Mouse (Mus musculus) hindbrain, embryonic 14.5 days (tissue): ENCODE data around the gene Tmem50b. TPM values are rescaled to one million over a fixed set of nuclear protein-coding genes. Genes with fewer than 3 reads are reported as not detected.

Experiments used
- ATAC-seq: fragments of 200-750 bp; cut with Nextera tagmentation; 2 replicates; pipeline ENCODE4 v1.8.0; 2017; ENCODE audit warnings: moderate number of reproducible peaks, mild to moderate bottlenecking, moderate TSS enrichment, moderate library complexity; ENCODE audit not compliant: low FRiP score
- DNase-seq: peaks from one replicate; pipeline ENCODE4 v3.0.0-alpha.2; 2015; ENCODE audit warnings: low spot score
- H3K27ac ChIP-seq: fragments of 300-500 bp; sonication (generic); 2 replicates; pipeline ENCODE4 v1.5.1; 2014; ENCODE audit warnings: mild to moderate bottlenecking, moderate library complexity
- H3K27me3 ChIP-seq: fragments of 300-500 bp; sonication (generic); 2 replicates; pipeline ENCODE4 v1.6.1; 2014; ENCODE audit warnings: mild to moderate bottlenecking, low read length, mixed read lengths; ENCODE audit not compliant: control insufficient read depth, insufficient read depth
- H3K36me3 ChIP-seq: fragments of 300-500 bp; sonication (generic); replicated peaks from 2 replicates; pipeline ENCODE4 v1.6.1; 2014; ENCODE audit not compliant: control insufficient read depth, insufficient read depth
- H3K4me1 ChIP-seq: fragments of 300-500 bp; sonication (generic); replicated peaks from 2 replicates; pipeline ENCODE4 v1.6.1; 2014; ENCODE audit warnings: antibody characterized with exemption, low read length, mixed read lengths; ENCODE audit not compliant: control insufficient read depth, insufficient read depth
- H3K4me2 ChIP-seq: fragments of 300-500 bp; sonication (generic); replicated peaks from 2 replicates; pipeline ENCODE4 v1.6.1; 2014; ENCODE audit warnings: mild to moderate bottlenecking, moderate library complexity
- H3K4me3 ChIP-seq: fragments of 300-500 bp; sonication (generic); replicated peaks from 2 replicates; pipeline ENCODE4 v1.5.1; 2014; ENCODE audit warnings: mild to moderate bottlenecking, low read length
- H3K9ac ChIP-seq: fragments of 300-500 bp; sonication (generic); 2 replicates; pipeline ENCODE4 v1.6.1; 2014
- H3K9me3 ChIP-seq: fragments of 300-500 bp; sonication (generic); 2 replicates; pipeline ENCODE4 v1.6.1; 2016; ENCODE audit warnings: low read length; ENCODE audit not compliant: control insufficient read depth
- WGBS: fragments of 180-500 bp; shearing (Covaris S2); extraction: QIAGEN DNeasy Blood & Tissue Kit; methylation state at CpG from one replicate; pipeline ENCODE4 v1.1.7; 2014; 5-methylcytosine and 5-hydroxymethylcytosine counted together
- polyA plus RNA-seq: library from polyadenylated mRNA; unstranded; fragments of >200 nt; fragmentation: Nextera tagmentation; extraction: Ambion mirVana; gene quantifications from 2 replicates; pipeline ENCODE4 v1.2.1, GENCODE M21; 2014

Tmem50b gene
- polyA plus RNA-seq, 1 experiment from 2014 or later: 106 TPM

- Histone ChIP-seq H3K4me3 (no peak overlapping the region), H3K36me3 (peaks cover 90% of the 10 kb centered on the region), H3K27ac (no peak overlapping the region), H3K9ac (no peak overlapping the region), H3K9me3 (no peaks in the 10 kb centered on the region), H3K27me3 (no peaks in the 10 kb centered on the region), H3K4me1 (no peaks in the 10 kb centered on the region), H3K4me2 (no peak overlapping the region)
- no peak for ATAC-seq
- WGBS: 95% methylated on average over 7 of the region's 7 CpGs
- no peak for DNase-seq
Measured at GRCm38 (mm10) chr16:91632940-91633339, 35.3 kb upstream of the Tmem50b start.

- H3K4me2 ChIP-seq: no peak overlapping the region
- no peak overlapping the region for H3K27ac ChIP-seq
- no peaks in the 10 kb centered on the region for H3K9me3 ChIP-seq
- H3K4me3 ChIP-seq: no peak overlapping the region
- no peaks in the 10 kb centered on the region for H3K4me1 ChIP-seq
- 80% methylated on average over 5 of the region's 5 CpGs for WGBS
- no peaks in the 10 kb centered on the region for H3K27me3 ChIP-seq
- H3K9ac ChIP-seq: no peak overlapping the region
- no peak for ATAC-seq
- H3K36me3 ChIP-seq: peaks cover 89% of the 10 kb centered on the region
- DNase-seq: no peak
Measured at GRCm38 (mm10) chr16:91632439-91632838, 34.8 kb upstream of the Tmem50b start.

- 54% methylated on average over 1 of the region's 1 CpGs for WGBS
- Histone ChIP-seq H3K9me3 (no peaks in the 10 kb centered on the region), H3K36me3 (peaks cover 88% of the 10 kb centered on the region), H3K27ac (no peak overlapping the region), H3K4me1 (no peaks in the 10 kb centered on the region), H3K4me3 (no peak overlapping the region), H3K27me3 (no peaks in the 10 kb centered on the region), H3K4me2 (no peak overlapping the region), H3K9ac (no peak overlapping the region)
- ATAC-seq (no peak), DNase-seq (no peak)
Measured at GRCm38 (mm10) chr16:91630584-91630983, 33.0 kb upstream of the Tmem50b start.

GRCm38 (mm10) chr16:91629749-91630148 lies 32.1 kb upstream of the Tmem50b start:
- no peaks in the 10 kb centered on the region for H3K27me3 ChIP-seq
- ATAC-seq: no peak
- no peak overlapping the region for H3K4me2 ChIP-seq
- 92% methylated on average over 4 of the region's 4 CpGs for WGBS
- no peak overlapping the region for H3K4me3 ChIP-seq
- peaks cover 88% of the 10 kb centered on the region for H3K36me3 ChIP-seq
- no peak overlapping the region for H3K27ac ChIP-seq
- no peaks in the 10 kb centered on the region for H3K9me3 ChIP-seq
- H3K9ac ChIP-seq: no peak overlapping the region
- H3K4me1 ChIP-seq: no peaks in the 10 kb centered on the region
- no peak for DNase-seq

GRCm38 (mm10) chr16:91628673-91629072 lies 31.1 kb upstream of the Tmem50b start:
- Histone ChIP-seq H3K27ac (no peak overlapping the region), H3K9ac (no peak overlapping the region), H3K4me3 (no peak overlapping the region), H3K36me3 (peaks cover 88% of the 10 kb centered on the region), H3K4me2 (no peak overlapping the region), H3K27me3 (no peaks in the 10 kb centered on the region), H3K9me3 (no peaks in the 10 kb centered on the region), H3K4me1 (no peaks in the 10 kb centered on the region)
- WGBS: 93% methylated on average over 3 of the region's 3 CpGs
- no peak for DNase-seq
- no peak for ATAC-seq

- Histone ChIP-seq H3K27me3 (no peaks in the 10 kb centered on the region), H3K4me1 (no peaks in the 10 kb centered on the region), H3K9ac (no peak overlapping the region), H3K4me2 (no peak overlapping the region), H3K36me3 (peaks cover 88% of the 10 kb centered on the region), H3K9me3 (no peaks in the 10 kb centered on the region), H3K4me3 (no peak overlapping the region), H3K27ac (no peak overlapping the region)
- no peak for ATAC-seq
- WGBS: 93% methylated on average over 7 of the region's 7 CpGs
- no peak for DNase-seq
Measured at GRCm38 (mm10) chr16:91627831-91628230, 30.2 kb upstream of the Tmem50b start.

- Histone ChIP-seq H3K27me3 (no peaks in the 10 kb centered on the region), H3K4me2 (no peak overlapping the region), H3K9me3 (no peaks in the 10 kb centered on the region), H3K4me3 (no peak overlapping the region), H3K36me3 (peaks cover 75% of the 10 kb centered on the region), H3K27ac (no peak overlapping the region), H3K9ac (no peak overlapping the region), H3K4me1 (peaks cover 2% of the 10 kb centered on the region; the same call in 1 of the 2 replicates)
- DNase-seq (no peak), ATAC-seq (no peak)
- WGBS: 96% methylated on average over 9 of the region's 9 CpGs
Measured at GRCm38 (mm10) chr16:91623074-91623473, 25.5 kb upstream of the Tmem50b start.

GRCm38 (mm10) chr16:91620991-91621390 lies 23.4 kb upstream of the Tmem50b start:
- no peak for ATAC-seq
- WGBS: 92% methylated on average over 11 of the region's 11 CpGs
- no peak for DNase-seq
- Histone ChIP-seq H3K4me3 (no peak overlapping the region), H3K4me2 (no peak overlapping the region), H3K9ac (no peak overlapping the region), H3K27ac (no peak overlapping the region), H3K36me3 (peaks cover 57% of the 10 kb centered on the region), H3K27me3 (no peaks in the 10 kb centered on the region), H3K9me3 (no peaks in the 10 kb centered on the region), H3K4me1 (peaks cover 4% of the 10 kb centered on the region; the same call in 1 of the 2 replicates)

GRCm38 (mm10) chr16:91620185-91620584 lies 22.6 kb upstream of the Tmem50b start:
- H3K4me3 ChIP-seq: no peak overlapping the region
- H3K27me3 ChIP-seq: no peaks in the 10 kb centered on the region
- H3K9me3 ChIP-seq: no peaks in the 10 kb centered on the region
- peaks cover 49% of the 10 kb centered on the region for H3K36me3 ChIP-seq
- no peak overlapping the region for H3K9ac ChIP-seq
- DNase-seq (no peak), ATAC-seq (no peak)
- WGBS: 92% methylated on average over 5 of the region's 5 CpGs
- H3K4me1 ChIP-seq: peaks cover 4% of the 10 kb centered on the region; the same call in 1 of the 2 replicates
- no peak overlapping the region for H3K4me2 ChIP-seq
- no peak overlapping the region for H3K27ac ChIP-seq
